Mouse (Mus musculus) intestine, postnatal 0 days (tissue): ENCODE measurements at regions not wholly inside any gene's neighbourhood (a gene's known extent, or its start where the extent isn't known, plus 50 kb on each side); places are given as distances from the start of the nearest gene placed in this dataset.

ENCODE experiments used
- ATAC-seq: fragments of 200-750 bp; cut with Nextera tagmentation; 2 replicates; pipeline ENCODE4 v1.8.0; 2017; ENCODE audit warnings: mild to moderate bottlenecking, moderate TSS enrichment, moderate library complexity
- H3K27ac ChIP-seq: fragments of 300-500 bp; sonication (generic); 2 replicates; pipeline ENCODE4 v1.5.1; 2014; ENCODE audit warnings: mild to moderate bottlenecking, low read depth, low read length, moderate library complexity
- H3K27me3 ChIP-seq: fragments of 300-500 bp; sonication (generic); replicated peaks from 2 replicates; pipeline ENCODE4 v1.6.1; 2014; ENCODE audit warnings: low read length, mixed read lengths; ENCODE audit not compliant: control insufficient read depth, insufficient read depth
- H3K36me3 ChIP-seq: fragments of 300-500 bp; sonication (generic); 2 replicates; pipeline ENCODE4 v1.6.1; 2014; ENCODE audit warnings: mild to moderate bottlenecking, moderate library complexity; ENCODE audit not compliant: control insufficient read depth, insufficient read depth
- H3K4me1 ChIP-seq: fragments of 300-500 bp; sonication (generic); replicated peaks from 2 replicates; pipeline ENCODE4 v1.6.1; 2014; ENCODE audit warnings: antibody characterized with exemption, low read length, mixed read lengths; ENCODE audit not compliant: control insufficient read depth, insufficient read depth
- H3K4me2 ChIP-seq: fragments of 300-500 bp; sonication (generic); replicated peaks from 2 replicates; pipeline ENCODE4 v1.6.1; 2014; ENCODE audit warnings: low read depth, mild to moderate bottlenecking, moderate library complexity
- H3K4me3 ChIP-seq: fragments of 300-500 bp; sonication (generic); 2 replicates; pipeline ENCODE4 v1.5.1; 2014; ENCODE audit warnings: low read depth, low read length
- H3K9ac ChIP-seq: fragments of 300-500 bp; sonication (generic); 2 replicates; pipeline ENCODE4 v1.6.1; 2014; ENCODE audit warnings: mild to moderate bottlenecking, low read depth, low read length
- H3K9me3 ChIP-seq: fragments of 300-500 bp; sonication (generic); 2 replicates; pipeline ENCODE4 v1.6.1; 2016; ENCODE audit warnings: mixed run types; ENCODE audit not compliant: control insufficient read depth
- CTCF ChIP-seq: sonication (generic); IDR thresholded peaks from 2 replicates; pipeline ENCODE4 v1.5.1; 2016; ENCODE audit warnings: low read depth, mild to moderate bottlenecking, control low read depth, antibody characterized with exemption, moderate library complexity
- WGBS: fragments of 180-500 bp; shearing (Covaris S2); extraction: QIAGEN DNeasy Blood & Tissue Kit; methylation state at CpG from one replicate; pipeline ENCODE4 v1.1.7; 2014; 5-methylcytosine and 5-hydroxymethylcytosine counted together

- no peak for TF ChIP-seq CTCF
- Histone ChIP-seq H3K9me3 (no peaks in the 10 kb centered on the region), H3K36me3 (no peaks in the 10 kb centered on the region), H3K4me2 (no peak overlapping the region), H3K27ac (no peak overlapping the region), H3K4me1 (no peaks in the 10 kb centered on the region), H3K9ac (no peak overlapping the region), H3K4me3 (no peak overlapping the region), H3K27me3 (no peaks in the 10 kb centered on the region)
- no peak for ATAC-seq
- 69% methylated on average over 5 of the region's 5 CpGs for WGBS
Observed at GRCm38 (mm10) chr16:63094126-63094840, 240.2 kb downstream of the Pros1 start.

- WGBS = 71% methylated on average over 3 of the region's 3 CpGs
- no peaks in the 10 kb centered on the region for H3K9me3 ChIP-seq
Observed at GRCm38 (mm10) chr16:63102362-63102761, 248.3 kb downstream of the Pros1 start.

GRCm38 (mm10) chr16:63102930-63103329 lies 248.8 kb downstream of the Pros1 start:
- ATAC-seq = no peak
- Histone ChIP-seq H3K4me3 (no peak overlapping the region), H3K9ac (no peak overlapping the region), H3K36me3 (no peaks in the 10 kb centered on the region), H3K9me3 (no peaks in the 10 kb centered on the region), H3K27me3 (no peaks in the 10 kb centered on the region), H3K4me2 (no peak overlapping the region), H3K27ac (no peak overlapping the region), H3K4me1 (no peaks in the 10 kb centered on the region)
- no peak for TF ChIP-seq CTCF
- WGBS = 76% methylated on average over 1 of the region's 1 CpGs

More at GRCm38 (mm10) chr16:63102362-63102761, 248.3 kb downstream of the Pros1 start:
- Histone ChIP-seq H3K27me3 (no peaks in the 10 kb centered on the region), H3K9ac (no peak overlapping the region), H3K4me3 (no peak overlapping the region), H3K4me1 (no peaks in the 10 kb centered on the region), H3K27ac (no peak overlapping the region), H3K4me2 (no peak overlapping the region), H3K36me3 (no peaks in the 10 kb centered on the region)
- TF ChIP-seq CTCF = no peak
- no peak for ATAC-seq

GRCm38 (mm10) chr16:63104383-63104782 lies 250.3 kb downstream of the Pros1 start:
- TF ChIP-seq CTCF = no peak
- 61% methylated on average over 5 of the region's 5 CpGs for WGBS
- ATAC-seq = no peak

GRCm38 (mm10) chr16:63104938-63105714 lies 251.0 kb downstream of the Pros1 start:
- peak overlapping the region; percentile 46; the same call in 1 of the 2 replicates for H3K27ac ChIP-seq
- no peaks in the 10 kb centered on the region for H3K36me3 ChIP-seq
- WGBS = 49% methylated on average over 11 of the region's 11 CpGs
- no peak for ATAC-seq
- H3K27me3 ChIP-seq = no peaks in the 10 kb centered on the region
- H3K9ac ChIP-seq = no peak overlapping the region
- 0 out of 2 replicates have a peak overlapping the region, but pooled peaks have one; percentile 3 for H3K4me2 ChIP-seq
- TF ChIP-seq CTCF = no peak
- H3K9me3 ChIP-seq = no peaks in the 10 kb centered on the region
- H3K4me1 ChIP-seq = no peaks in the 10 kb centered on the region
- no peak overlapping the region for H3K4me3 ChIP-seq

More at GRCm38 (mm10) chr16:63104383-63104782, 250.3 kb downstream of the Pros1 start:
- Histone ChIP-seq H3K4me1 (no peaks in the 10 kb centered on the region), H3K4me2 (no peak overlapping the region), H3K36me3 (no peaks in the 10 kb centered on the region), H3K9me3 (no peaks in the 10 kb centered on the region), H3K4me3 (no peak overlapping the region), H3K27me3 (no peaks in the 10 kb centered on the region), H3K9ac (no peak overlapping the region), H3K27ac (no peak overlapping the region)

GRCm38 (mm10) chr16:63116456-63116855 lies 262.3 kb downstream of the Pros1 start:
- H3K9ac ChIP-seq = no peak overlapping the region
- no peaks in the 10 kb centered on the region for H3K36me3 ChIP-seq
- H3K4me3 ChIP-seq = no peak overlapping the region
- no peak for TF ChIP-seq CTCF
- no peaks in the 10 kb centered on the region for H3K27me3 ChIP-seq
- H3K4me2 ChIP-seq = no peak overlapping the region
- 71% methylated on average over 2 of the region's 2 CpGs for WGBS
- no peaks in the 10 kb centered on the region for H3K4me1 ChIP-seq
- H3K27ac ChIP-seq = no peak overlapping the region
- no peak for ATAC-seq
- no peaks in the 10 kb centered on the region for H3K9me3 ChIP-seq
